Mouse (Mus musculus): ENCODE data around the gene Eya2. TPM values are rescaled to one million over a fixed set of nuclear protein-coding genes. Genes with fewer than 3 reads are reported as not detected.
"Not testable (repeated sequence)": the region's sequence is repeated elsewhere in the genome, so short reads cannot be mapped to it uniquely, and the experiment has no call there.

The Eya2 gene
- total RNA-seq, 2 experiments from 2014 or later: 1.3 to 1.9 TPM

- peak; percentile 70 to 87 for DNase-seq
Measured at GRCm38 (mm10) chr2:165778927-165779326, 184.1 kb downstream of the Eya2 start.

GRCm38 (mm10) chr2:165782324-165782723 lies 187.5 kb downstream of the Eya2 start:
- DNase-seq: peak; percentile 71 to 90

- no peak for DNase-seq
Measured at GRCm38 (mm10) chr2:165785312-165786036, 190.6 kb downstream of the Eya2 start.

- DNase-seq: no peak
Measured at GRCm38 (mm10) chr2:165786467-165786866, 191.6 kb downstream of the Eya2 start.

GRCm38 (mm10) chr2:165788005-165788404 lies 193.2 kb downstream of the Eya2 start:
- peak; percentile 83 to 85 for DNase-seq

- no peak for DNase-seq
Measured at GRCm38 (mm10) chr2:165788796-165789195, 194.0 kb downstream of the Eya2 start.

GRCm38 (mm10) chr2:165789667-165790066 lies 194.8 kb downstream of the Eya2 start:
- no peak for DNase-seq

GRCm38 (mm10) chr2:165791026-165791425 lies 196.2 kb downstream of the Eya2 start:
- DNase-seq: no peak

- DNase-seq: peak; percentile 36 to 81
Measured at GRCm38 (mm10) chr2:165791657-165792056, 196.8 kb downstream of the Eya2 start.

- DNase-seq: no peak
Measured at GRCm38 (mm10) chr2:165792431-165793282, 197.8 kb downstream of the Eya2 start.

- DNase-seq: no peak
Measured at GRCm38 (mm10) chr2:165793283-165793638, 198.4 kb downstream of the Eya2 start.

GRCm38 (mm10) chr2:165797876-165798275 lies 203.0 kb downstream of the Eya2 start:
- DNase-seq: no peak

GRCm38 (mm10) chr2:165800174-165800573 lies 205.3 kb downstream of the Eya2 start:
- not testable (repeated sequence) for DNase-seq

GRCm38 (mm10) chr2:165808179-165808975 lies 213.5 kb downstream of the Eya2 start:
- DNase-seq: no peak

GRCm38 (mm10) chr2:165809091-165809490 lies 214.3 kb downstream of the Eya2 start:
- DNase-seq: no peak

- no peak for DNase-seq
Measured at GRCm38 (mm10) chr2:165809901-165810477, 215.2 kb downstream of the Eya2 start.

GRCm38 (mm10) chr2:165811536-165811935 lies 216.7 kb downstream of the Eya2 start:
- DNase-seq: peak; percentile 45 to 66

- DNase-seq: no peak
Measured at GRCm38 (mm10) chr2:165812889-165813288, 218.1 kb downstream of the Eya2 start.

GRCm38 (mm10) chr2:165815103-165815880 lies 220.5 kb downstream of the Eya2 start:
- DNase-seq: no peak

- DNase-seq: peak; percentile 43 to 49
Measured at GRCm38 (mm10) chr2:165817437-165817836, 222.6 kb downstream of the Eya2 start.

GRCm38 (mm10) chr2:165818570-165818969 lies 223.7 kb downstream of the Eya2 start:
- DNase-seq: no peak
